Mouse (Mus musculus) heart, embryonic 15.5 days (tissue): ENCODE measurements around the gene Gm4869. TPM values are rescaled to one million over a fixed set of nuclear protein-coding genes. Genes with fewer than 3 reads are reported as not detected.

Experiments used
- ATAC-seq: fragments of 200-750 bp; cut with Nextera tagmentation; replicated peaks from 2 replicates; pipeline ENCODE4 v1.8.0; 2017; ENCODE audit warnings: low read depth, moderate TSS enrichment; ENCODE audit not compliant: insufficient number of reproducible peaks, insufficient read depth, low FRiP score
- H3K27ac ChIP-seq: fragments of 300-500 bp; sonication (generic); 2 replicates; pipeline ENCODE4 v1.5.1; 2015; ENCODE audit warnings: mild to moderate bottlenecking, inconsistent platforms
- H3K27me3 ChIP-seq: fragments of 300-500 bp; sonication (generic); 2 replicates; pipeline ENCODE4 v1.6.1; 2015; ENCODE audit warnings: inconsistent platforms
- H3K36me3 ChIP-seq: fragments of 300-500 bp; sonication (generic); 2 replicates; pipeline ENCODE4 v1.6.1; 2015; ENCODE audit warnings: mild to moderate bottlenecking, inconsistent platforms
- H3K4me1 ChIP-seq: fragments of 300-500 bp; sonication (generic); replicated peaks from 2 replicates; pipeline ENCODE4 v1.6.1; 2015; ENCODE audit warnings: inconsistent platforms
- H3K4me2 ChIP-seq: fragments of 300-500 bp; sonication (generic); 2 replicates; pipeline ENCODE4 v1.6.1; 2015; ENCODE audit warnings: inconsistent platforms, mild to moderate bottlenecking, moderate library complexity
- H3K4me3 ChIP-seq: fragments of 300-500 bp; sonication (generic); 2 replicates; pipeline ENCODE4 v1.5.1; 2015; ENCODE audit warnings: mild to moderate bottlenecking, inconsistent platforms
- H3K9ac ChIP-seq: fragments of 300-500 bp; sonication (generic); 2 replicates; pipeline ENCODE4 v1.6.1; 2015; ENCODE audit warnings: mild to moderate bottlenecking, inconsistent platforms
- H3K9me3 ChIP-seq: fragments of 300-500 bp; sonication (generic); replicated peaks from 2 replicates; pipeline ENCODE4 v1.6.1; 2016; ENCODE audit warnings: inconsistent platforms
- WGBS: fragments of 180-500 bp; shearing (Covaris S2); methylation state at CpG from one replicate; pipeline ENCODE4 v1.1.7; 2015; ENCODE audit warnings: mixed read lengths; 5-methylcytosine and 5-hydroxymethylcytosine counted together
- polyA plus RNA-seq: library from polyadenylated mRNA; unstranded; fragments of >200 nt; fragmentation: Nextera tagmentation; extraction: Ambion mirVana; gene quantifications from 2 replicates; pipeline ENCODE4 v1.2.1, GENCODE M21; 2015

The Gm4869 gene
- polyA plus RNA-seq, 1 experiment from 2014 or later = not detected

DNA sequence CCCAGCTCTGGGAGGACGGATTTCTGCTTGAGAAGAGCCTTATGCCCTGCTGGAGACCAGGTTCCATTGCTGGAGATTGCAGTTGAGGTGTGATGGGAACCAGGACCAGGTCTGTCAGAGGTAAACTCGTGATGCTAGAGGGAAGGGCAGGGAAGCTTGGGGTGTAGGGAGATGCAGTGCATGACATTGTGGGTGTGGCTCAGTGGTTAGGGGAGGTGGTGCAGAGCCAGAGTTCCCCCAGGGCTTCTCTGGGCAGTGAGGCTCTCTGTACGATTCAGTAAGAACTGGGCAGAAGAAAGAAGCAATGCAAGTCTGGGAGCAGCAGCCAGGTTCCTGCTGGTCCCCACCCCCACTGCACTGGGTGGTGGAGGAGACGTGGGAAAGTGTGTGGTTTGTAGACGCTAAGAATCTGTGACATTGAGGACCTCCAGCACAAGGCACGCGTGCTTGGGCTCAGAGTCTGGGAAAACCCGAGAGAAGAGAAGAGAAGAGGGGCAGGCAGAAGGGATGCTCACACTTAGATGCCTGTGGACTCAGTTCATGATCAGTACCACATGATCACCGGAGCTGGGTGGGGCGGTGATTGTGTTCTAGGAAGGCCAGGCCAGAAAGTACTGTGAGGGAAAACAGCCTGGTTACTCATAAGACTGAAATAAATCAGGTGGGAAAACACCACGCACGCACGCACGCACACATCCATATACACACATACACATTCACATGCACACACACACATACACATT, 62.2 kb downstream of the Gm4869 start:
- no peak overlapping the region for H3K4me3 ChIP-seq
- 80% methylated on average over 14 of the region's 14 CpGs for WGBS
- no peaks in the 10 kb centered on the region for H3K27me3 ChIP-seq
- no peak overlapping the region for H3K27ac ChIP-seq
- no peak for ATAC-seq
- no peaks in the 10 kb centered on the region for H3K36me3 ChIP-seq
- H3K9ac ChIP-seq = no peak overlapping the region
- no peaks in the 10 kb centered on the region for H3K9me3 ChIP-seq
- H3K4me2 ChIP-seq = no peak overlapping the region
- peaks cover 45% of the 10 kb centered on the region for H3K4me1 ChIP-seq

DNA sequence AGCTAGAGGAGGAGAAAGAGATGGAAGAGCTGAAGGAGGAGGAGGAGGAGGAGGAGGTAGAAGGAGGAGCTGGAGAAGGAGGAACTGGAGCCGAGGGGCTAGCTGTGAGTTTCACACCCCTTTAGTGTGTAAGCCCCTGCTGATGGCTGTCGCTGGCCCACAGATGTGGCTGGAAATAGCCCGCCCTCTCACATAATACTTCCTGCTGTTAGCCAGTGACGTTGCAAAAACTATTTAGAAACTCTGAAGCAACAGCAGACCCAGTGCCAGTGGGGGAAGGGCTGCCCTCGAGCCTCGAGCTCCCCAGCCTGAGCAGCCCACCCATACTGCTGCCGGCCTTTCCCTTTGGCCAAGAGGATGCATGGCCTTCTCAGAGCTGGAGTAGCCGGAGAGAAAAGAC, 63.2 kb downstream of the Gm4869 start:
- no peaks in the 10 kb centered on the region for H3K36me3 ChIP-seq
- WGBS = 48% methylated on average over 8 of the region's 8 CpGs
- H3K27me3 ChIP-seq = no peaks in the 10 kb centered on the region
- H3K4me2 ChIP-seq = no peak overlapping the region
- H3K9me3 ChIP-seq = no peaks in the 10 kb centered on the region
- H3K27ac ChIP-seq = no peak overlapping the region
- H3K9ac ChIP-seq = peak overlapping the region; percentile 5; the same call in 1 of the 2 replicates
- peaks cover 37% of the 10 kb centered on the region for H3K4me1 ChIP-seq
- no peak for ATAC-seq
- no peak overlapping the region for H3K4me3 ChIP-seq

DNA sequence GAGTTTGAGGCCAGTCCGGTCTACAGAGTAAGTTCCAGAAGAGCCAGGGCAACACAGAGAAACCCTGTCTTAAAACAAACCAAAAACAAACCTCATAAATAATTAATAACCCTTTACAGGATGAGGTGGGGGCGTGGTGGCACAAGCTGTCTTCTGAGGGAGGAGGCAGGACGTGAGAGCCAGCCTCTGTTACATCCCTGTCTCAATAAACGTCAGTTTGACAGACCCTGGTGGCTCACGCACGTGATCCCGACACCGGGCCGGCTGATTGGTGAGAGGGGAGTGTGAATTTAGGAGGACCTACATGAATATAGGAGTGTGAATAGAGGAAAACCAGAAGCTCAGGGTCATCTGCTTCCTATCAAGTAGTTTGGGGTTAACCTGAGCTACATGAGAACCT, 63.8 kb downstream of the Gm4869 start:
- peaks cover 38% of the 10 kb centered on the region for H3K4me1 ChIP-seq
- no peaks in the 10 kb centered on the region for H3K9me3 ChIP-seq
- no peak for ATAC-seq
- WGBS = 55% methylated on average over 9 of the region's 9 CpGs
- H3K27me3 ChIP-seq = no peaks in the 10 kb centered on the region
- H3K4me2 ChIP-seq = no peak overlapping the region
- no peak overlapping the region for H3K27ac ChIP-seq
- H3K9ac ChIP-seq = no peak overlapping the region
- H3K4me3 ChIP-seq = no peak overlapping the region
- no peaks in the 10 kb centered on the region for H3K36me3 ChIP-seq

DNA sequence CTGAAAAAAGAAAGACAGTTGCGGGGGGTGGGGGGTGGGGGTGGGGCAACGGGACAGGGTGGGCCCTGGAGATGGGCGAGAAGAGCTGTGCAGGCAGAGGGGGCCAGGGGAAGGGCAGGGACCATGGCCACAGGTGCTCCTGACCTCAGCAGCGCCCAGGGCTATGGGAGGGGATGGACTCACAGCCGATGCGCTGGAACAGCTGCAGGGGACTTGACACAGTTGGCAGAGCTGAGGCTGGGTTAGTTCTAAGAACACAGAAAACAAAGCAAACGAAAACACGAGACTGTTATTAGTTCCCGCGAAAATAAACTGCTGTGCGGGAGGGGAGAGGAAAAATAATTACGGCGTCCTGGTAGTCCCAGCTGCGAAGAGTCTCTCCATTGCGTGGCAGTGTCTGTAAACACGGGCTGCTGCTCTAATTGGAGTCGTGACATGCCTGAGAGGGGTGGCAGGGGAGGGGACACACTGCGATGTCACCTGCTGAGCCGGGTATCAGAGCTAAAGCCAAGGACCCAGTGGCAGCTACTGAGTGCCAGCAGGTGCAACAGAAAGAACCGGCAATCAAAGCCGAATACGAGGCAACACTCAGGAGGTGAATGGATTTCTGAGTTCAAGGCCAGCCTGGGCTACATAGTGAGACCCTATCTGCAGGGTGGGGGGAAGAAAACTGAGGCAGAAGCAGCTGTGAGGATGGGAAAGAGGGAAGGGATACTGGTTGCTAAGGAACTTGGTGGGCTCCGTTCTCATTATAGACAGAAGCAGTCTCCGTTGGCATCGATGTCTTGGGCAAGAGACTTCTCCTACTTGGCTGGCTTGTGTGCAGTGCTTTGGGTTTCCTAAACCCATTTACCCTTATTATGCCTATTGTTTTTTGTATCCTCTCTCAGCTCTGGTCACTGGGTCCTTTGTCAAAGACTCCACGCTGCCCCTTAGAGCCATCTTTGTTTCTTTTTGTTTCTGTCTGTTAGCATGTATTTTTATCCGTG, 64.9 kb downstream of the Gm4869 start:
- 58% methylated on average over 27 of the region's 27 CpGs for WGBS
- Histone ChIP-seq H3K4me3 (no peak overlapping the region), H3K27ac (no peak overlapping the region), H3K4me1 (peaks cover 40% of the 10 kb centered on the region), H3K36me3 (no peaks in the 10 kb centered on the region), H3K9me3 (no peaks in the 10 kb centered on the region), H3K27me3 (no peaks in the 10 kb centered on the region), H3K9ac (no peak overlapping the region), H3K4me2 (0 out of 2 replicates have a peak overlapping the region, but pooled peaks have one; percentile 4)
- ATAC-seq = no peak

- Histone ChIP-seq H3K9me3 (no peaks in the 10 kb centered on the region), H3K27me3 (no peaks in the 10 kb centered on the region), H3K36me3 (no peaks in the 10 kb centered on the region), H3K4me1 (peaks cover 39% of the 10 kb centered on the region), H3K4me2 (no peak overlapping the region), H3K4me3 (no peak overlapping the region), H3K27ac (peak overlapping the region; percentile 61; the same call in 1 of the 2 replicates), H3K9ac (no peak overlapping the region)
- ATAC-seq = no peak
- WGBS = 79% methylated on average over 8 of the region's 8 CpGs
Observed at GRCm38 (mm10) chr5:140513921-140514320, 68.5 kb downstream of the Gm4869 start.

DNA sequence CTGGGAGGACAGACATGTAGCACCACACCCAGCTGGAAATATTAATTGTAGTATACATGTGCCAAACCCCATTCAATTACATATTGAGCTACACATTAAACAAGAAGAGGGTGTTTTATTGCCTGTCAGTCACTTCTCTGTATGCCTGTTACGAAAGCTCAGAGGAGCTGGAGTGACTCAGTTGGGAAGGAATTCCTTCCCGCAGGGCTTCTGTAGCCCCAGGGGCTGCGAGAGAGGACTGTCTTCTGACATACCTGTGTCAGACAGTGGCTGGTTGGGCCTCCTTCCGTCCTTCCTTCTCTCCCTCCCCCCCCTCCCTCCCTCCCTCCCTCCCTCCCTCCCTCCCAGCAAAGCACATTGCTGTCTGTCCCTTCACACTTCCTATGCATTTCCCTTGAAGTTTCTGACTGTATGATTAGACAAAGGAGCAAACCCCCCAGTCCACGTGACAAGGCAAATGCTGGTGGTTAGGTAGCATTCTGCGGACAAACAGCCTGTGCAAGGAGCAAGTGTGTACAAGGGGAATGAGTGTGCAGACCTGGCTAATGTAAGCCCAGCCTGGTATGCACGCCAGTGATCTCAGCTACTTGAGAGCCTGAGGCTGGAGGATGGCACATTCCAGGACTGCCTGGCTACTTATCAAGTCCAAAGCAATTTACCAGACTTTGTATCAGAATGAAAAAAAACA, 69.5 kb downstream of the Gm4869 start:
- WGBS = 13% methylated on average over 7 of the region's 7 CpGs
- 0 out of 2 replicates have a peak, but pooled peaks have one; percentile 14 for ATAC-seq
- no peak overlapping the region for H3K9ac ChIP-seq

GRCm38 (mm10) chr5:140517159-140517920, 71.9 kb downstream of the Gm4869 start:
- H3K9me3 ChIP-seq = no peaks in the 10 kb centered on the region
- H3K9ac ChIP-seq = no peak overlapping the region
- H3K27me3 ChIP-seq = no peaks in the 10 kb centered on the region
- H3K36me3 ChIP-seq = no peaks in the 10 kb centered on the region
- H3K4me1 ChIP-seq = peaks cover 33% of the 10 kb centered on the region
- ATAC-seq = no peak
- no peak overlapping the region for H3K27ac ChIP-seq
- H3K4me3 ChIP-seq = no peak overlapping the region
- 80% methylated on average over 21 of the region's 21 CpGs for WGBS
- no peak overlapping the region for H3K4me2 ChIP-seq

More for the DNA sequence above, 69.5 kb downstream of the Gm4869 start:
- H3K36me3 ChIP-seq = no peaks in the 10 kb centered on the region
- no peaks in the 10 kb centered on the region for H3K27me3 ChIP-seq
- no peak overlapping the region for H3K4me3 ChIP-seq
- H3K4me1 ChIP-seq = peaks cover 39% of the 10 kb centered on the region
- H3K27ac ChIP-seq = peak overlapping the region; percentile 61
- no peaks in the 10 kb centered on the region for H3K9me3 ChIP-seq
- 0 out of 2 replicates have a peak overlapping the region, but pooled peaks have one; percentile 5 for H3K4me2 ChIP-seq

DNA sequence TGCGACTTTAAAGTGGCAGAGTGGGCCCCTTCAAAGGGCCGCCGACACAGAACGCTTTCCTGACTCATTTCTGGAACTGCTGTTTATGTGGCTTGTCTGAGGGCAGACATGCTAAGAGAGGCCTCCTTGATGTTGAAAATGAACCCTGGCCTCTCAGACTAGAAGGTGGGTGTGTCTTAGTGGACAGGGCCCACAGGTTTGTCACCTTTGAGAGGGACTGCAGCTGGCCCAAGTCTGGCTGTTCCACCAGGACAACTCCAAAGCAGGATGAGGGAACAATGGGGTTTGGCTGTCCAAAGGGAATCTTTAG, 72.4 kb downstream of the Gm4869 start:
- Histone ChIP-seq H3K9me3 (no peaks in the 10 kb centered on the region), H3K27ac (no peak overlapping the region), H3K36me3 (no peaks in the 10 kb centered on the region), H3K4me2 (no peak overlapping the region), H3K4me1 (peaks cover 33% of the 10 kb centered on the region), H3K27me3 (no peaks in the 10 kb centered on the region), H3K9ac (no peak overlapping the region), H3K4me3 (no peak overlapping the region)
- WGBS = 57% methylated on average over 4 of the region's 4 CpGs
- no peak for ATAC-seq

GRCm38 (mm10) chr5:140521196-140521595, 75.8 kb downstream of the Gm4869 start:
- H3K9me3 ChIP-seq = no peaks in the 10 kb centered on the region
- no peaks in the 10 kb centered on the region for H3K27me3 ChIP-seq
- H3K36me3 ChIP-seq = peaks cover 18% of the 10 kb centered on the region
- no peak overlapping the region for H3K27ac ChIP-seq
- H3K9ac ChIP-seq = no peak overlapping the region
- no peak overlapping the region for H3K4me2 ChIP-seq
- no peak overlapping the region for H3K4me3 ChIP-seq
- H3K4me1 ChIP-seq = peaks cover 17% of the 10 kb centered on the region
- WGBS = 79% methylated on average over 1 of the region's 1 CpGs
- ATAC-seq = no peak

- Histone ChIP-seq H3K4me2 (no peak overlapping the region), H3K9me3 (no peaks in the 10 kb centered on the region), H3K9ac (no peak overlapping the region), H3K36me3 (peaks cover 30% of the 10 kb centered on the region), H3K4me1 (no peaks in the 10 kb centered on the region), H3K27me3 (no peaks in the 10 kb centered on the region), H3K4me3 (no peak overlapping the region), H3K27ac (no peak overlapping the region)
- 86% methylated on average over 2 of the region's 2 CpGs for WGBS
- no peak for ATAC-seq
Observed at GRCm38 (mm10) chr5:140526754-140527153, 81.3 kb downstream of the Gm4869 start.
